Mouse (Mus musculus) cortical plate, adult 2 months (tissue): ENCODE data around the gene Pusl1.

Experiments
- CTCF ChIP-seq: fragments of 200-500 bp; IDR thresholded peaks from 2 replicates; pipeline ENCODE4 v1.5.1; 2011; ENCODE audit warnings: mild to moderate bottlenecking, control low read depth, low read length; ENCODE audit not compliant: insufficient read depth; ENCODE audit errors: extremely low read depth
- POLR2A ChIP-seq: fragments of 200-500 bp; IDR thresholded peaks from 2 replicates; pipeline ENCODE4 v1.6.1; 2011; ENCODE audit warnings: mild to moderate bottlenecking, low read length, control low read depth; ENCODE audit not compliant: insufficient read depth; ENCODE audit errors: extremely low read depth

DNA sequence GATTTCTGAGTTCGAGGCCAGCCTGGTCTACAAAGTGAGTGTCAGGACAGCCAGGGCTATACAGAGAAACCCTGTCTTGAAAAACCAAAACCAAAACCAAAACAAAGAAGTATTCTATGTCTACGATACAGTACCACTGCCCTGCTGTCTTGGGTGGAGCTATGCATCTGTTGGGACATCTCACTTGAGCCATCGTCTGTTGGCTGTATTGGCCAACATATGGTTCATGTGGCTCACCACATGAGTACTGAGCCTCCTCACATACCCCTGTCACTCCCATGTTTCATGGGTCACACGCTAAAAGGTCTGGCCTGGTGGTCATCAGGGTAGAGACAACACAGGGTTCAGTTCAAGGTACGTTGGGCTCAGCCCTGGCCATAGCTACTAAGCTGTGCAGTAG lies 5.3 kb downstream of the Pusl1 start:
- TF ChIP-seq POLR2A (no peak), CTCF (no peak)
